Mouse (Mus musculus): ENCODE results near the gene Dapk3.
"Not testable (repeated sequence)": the region's sequence is repeated elsewhere in the genome, so short reads cannot be mapped to it uniquely, and the experiment has no call there.

DNA sequence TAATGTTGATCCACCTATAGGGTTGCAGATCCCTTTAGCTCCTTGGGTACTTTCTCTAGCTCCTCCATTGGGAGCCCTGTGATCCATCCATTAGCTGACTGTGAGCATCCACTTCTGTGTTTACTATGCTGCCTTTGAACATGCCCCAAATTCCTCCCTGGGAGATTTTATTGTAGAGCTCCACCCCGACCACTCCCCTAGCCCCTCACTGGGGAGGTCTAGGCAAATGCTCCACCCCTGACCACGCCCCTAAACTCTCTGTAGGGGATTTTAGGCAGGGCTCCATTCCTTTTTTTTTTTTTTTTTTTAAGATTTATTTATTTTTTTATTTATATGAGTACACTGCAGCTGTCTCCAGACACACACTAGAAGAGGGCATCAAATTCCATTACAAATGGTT, 40.9 kb downstream of the Dapk3 start:
- TF ChIP-seq POLR2A (IDR thresholded peaks at IDR 0.05; ENCODE audit: insufficient read depth, low read depth, low read length); CTCF (IDR thresholded peaks at IDR 0.05); EP300 (IDR thresholded peaks at IDR 0.05; ENCODE audit: insufficient read depth, low read depth, low read length): not testable (repeated sequence)

Measured in heart, adult 2 months (tissue).